Mouse (Mus musculus): ENCODE data around the gene Gale.

GRCm38 (mm10) chr4:135929405-135929804 is 34.1 kb upstream of the Gale start:
- TF ChIP-seq CTCF (IDR thresholded peaks at IDR 0.05; ENCODE audit: insufficient read depth, low read length): no peak
- no peak for TF ChIP-seq POLR2A (IDR thresholded peaks at IDR 0.05; ENCODE audit: borderline replicate concordance, extremely low read depth, low read depth, low read length)

Data from lung, adult 2 months (tissue).